Comparison of ENCODE assay signal across 9 mouse cellular contexts in genomic region chr3:105054952-105055351, GRCm38 (mm10). TPM values are rescaled to one million over a fixed set of nuclear protein-coding genes. Genes with fewer than 3 reads are reported as not detected.
DNase-seq lines count a peak whose midpoint lies in the region; ATAC-seq and TF ChIP-seq lines count a peak whose summit lies in the region.
"Had no signal": no experiment of that assay in that cellular context is flagged by ENCODE, and none has a peak within 500 bp of the region (broad histone marks: within the 10 kb centered on the region; RNA-seq: fewer than 3 reads in every experiment).

No protein-coding gene starts in this region.

- no peaks in the 10 kb centered on the region for H3K36me3 ChIP-seq in liver, embryonic 12.5 days
- no peaks in the 10 kb centered on the region for H3K36me3 ChIP-seq in liver, embryonic 11.5 days (ENCODE audit: control insufficient read depth, insufficient read depth, low read length)
- H3K36me3 ChIP-seq in hindbrain, embryonic 11.5 days (ENCODE audit: control insufficient read depth, insufficient read depth, low read length), result no peaks in the 10 kb centered on the region

- TF ChIP-seq CTCF in lung, adult 2 months (IDR thresholded peaks at IDR 0.05; ENCODE audit: insufficient read depth, low read length), result no peak

- H3K9ac ChIP-seq in liver, embryonic 12.5 days, result no peak overlapping the region
- no peak overlapping the region for H3K9ac ChIP-seq in liver, embryonic 11.5 days (ENCODE audit: low read depth, low read length)
- H3K9ac ChIP-seq in hindbrain, embryonic 11.5 days (ENCODE audit: low read depth, low read length), result no peak overlapping the region

- peak; percentile 11; the same call in 1 of the 2 replicates for ATAC-seq in liver, embryonic 12.5 days
- no peak; the same call in 1 of the 2 replicates for ATAC-seq in liver, embryonic 11.5 days (replicated peaks; ENCODE audit: low FRiP score)
- no peak for ATAC-seq in hindbrain, embryonic 11.5 days (ENCODE audit: low FRiP score)

- H3K27ac ChIP-seq in liver, embryonic 12.5 days, result peak overlapping the region; percentile 30; the same call in 1 of the 2 replicates
- no peak overlapping the region for H3K27ac ChIP-seq in liver, embryonic 11.5 days (ENCODE audit: low read depth, low read length)
- no peak overlapping the region for H3K27ac ChIP-seq in hindbrain, embryonic 11.5 days (ENCODE audit: low read depth, low read length)

- peaks cover 64% of the 10 kb centered on the region for H3K27me3 ChIP-seq in liver, embryonic 12.5 days (replicated peaks)
- H3K27me3 ChIP-seq in liver, embryonic 11.5 days (replicated peaks; ENCODE audit: control insufficient read depth, insufficient read depth, low read length), result peaks cover 12% of the 10 kb centered on the region; the same call in 1 of the 2 replicates
- H3K27me3 ChIP-seq in hindbrain, embryonic 11.5 days (ENCODE audit: control insufficient read depth, insufficient read depth, low read length), result no peaks in the 10 kb centered on the region

- peaks cover 15% of the 10 kb centered on the region for H3K4me1 ChIP-seq in liver, embryonic 12.5 days
- peaks cover 4% of the 10 kb centered on the region for H3K4me1 ChIP-seq in liver, embryonic 11.5 days (replicated peaks; ENCODE audit: control insufficient read depth, insufficient read depth, low read length)
- peaks cover 22% of the 10 kb centered on the region for H3K4me1 ChIP-seq in lung, adult 2 months (ENCODE audit: control insufficient read depth, insufficient read depth, low read length)
- H3K4me1 ChIP-seq in hindbrain, embryonic 11.5 days (replicated peaks; ENCODE audit: control insufficient read depth, insufficient read depth, low read length), result no peaks in the 10 kb centered on the region

- TF ChIP-seq POLR2A in lung, adult 2 months (IDR thresholded peaks at IDR 0.05; ENCODE audit: borderline replicate concordance, extremely low read depth, low read depth, low read length), result 0 out of 2 replicates have a peak, but pooled peaks have one; percentile 8

- no peak for DNase-seq in liver, embryonic 11.5 days (ENCODE audit: low spot score)
- DNase-seq in adrenal gland, postnatal 36 days, result peak; percentile 72 to 77
- DNase-seq in heart, postnatal 36 days, result peak; percentile 69 to 72
- DNase-seq in lung, adult 2 months, result peak; percentile 55
- no peak for DNase-seq in retina, embryonic 14.5 days (ENCODE audit: low spot score)
- DNase-seq in hindbrain, embryonic 11.5 days (ENCODE audit: low spot score), result no peak
- DNase-seq in thymus, postnatal 4 days, result no peak

- H3K4me3 ChIP-seq in liver, embryonic 12.5 days, result no peak overlapping the region
- no peak overlapping the region for H3K4me3 ChIP-seq in liver, embryonic 11.5 days (ENCODE audit: low read depth, low read length)
- no peak overlapping the region for H3K4me3 ChIP-seq in lung, adult 2 months (replicated peaks; ENCODE audit: extremely low read depth, low read depth, low read length)
- H3K4me3 ChIP-seq in hindbrain, embryonic 11.5 days (ENCODE audit: low read depth, low read length), result no peak overlapping the region

- 12% methylated on average over 7 of the region's 7 CpGs for WGBS in liver, embryonic 12.5 days (ENCODE audit: insufficient replicate concordance)
- WGBS in liver, embryonic 11.5 days, result 33% methylated on average over 7 of the region's 7 CpGs
- WGBS in lung, adult 2 months, result 13% methylated on average over 7 of the region's 7 CpGs
- WGBS in hindbrain, embryonic 11.5 days, result 77% methylated on average over 7 of the region's 7 CpGs

- intact Hi-C loops in heart, postnatal 36 days (cut with DNase I), result no loop called here

- H3K9me3 ChIP-seq in liver, embryonic 12.5 days (replicated peaks), result no peaks in the 10 kb centered on the region
- no peaks in the 10 kb centered on the region for H3K9me3 ChIP-seq in liver, embryonic 11.5 days (ENCODE audit: control insufficient read depth, low read length)
- no peaks in the 10 kb centered on the region for H3K9me3 ChIP-seq in hindbrain, embryonic 11.5 days (ENCODE audit: control insufficient read depth, low read length)

- no peak overlapping the region for H3K4me2 ChIP-seq in liver, embryonic 12.5 days
- H3K4me2 ChIP-seq in liver, embryonic 11.5 days, result no peak overlapping the region
- no peak overlapping the region for H3K4me2 ChIP-seq in hindbrain, embryonic 11.5 days (replicated peaks; ENCODE audit: low read depth, low read length)

RNA-seq across cellular contexts. Expression of gene Cttnbp2nl, which starts 2.0 kb away (rescaled TPM):
- 3.4 and 3.8 TPM in 2 replicates for polyA plus RNA-seq in liver, embryonic 12.5 days (2016; fragmentation: Nextera tagmentation; extraction: Ambion mirVana)
- 12.1 and 12.6 TPM in 2 replicates for polyA plus RNA-seq in liver, embryonic 11.5 days (2014; fragmentation: Nextera tagmentation; extraction: Ambion mirVana)
- total RNA-seq in adrenal gland, postnatal 36 days (2021), result 10 to 100 TPM; 16.2 to 26.0 TPM
- 10 to 100 TPM; 18.9 to 19.6 TPM for total RNA-seq in heart, postnatal 36 days (2021)
- polyA plus RNA-seq in lung, adult 2 months (2012; rRNA removed), result 18.5 and 21.6 TPM in 2 replicates
- 46.7 and 52.3 TPM in 2 replicates for polyA plus RNA-seq in hindbrain, embryonic 11.5 days (2014; fragmentation: Nextera tagmentation; extraction: Ambion mirVana)

RNA-seq across cellular contexts. Expression of gene 4930564D02Rik, which starts 11.7 kb away (rescaled TPM):
- not detected in 2 replicates for polyA plus RNA-seq in liver, embryonic 12.5 days (2016; fragmentation: Nextera tagmentation; extraction: Ambion mirVana)
- polyA plus RNA-seq in liver, embryonic 11.5 days (2014; fragmentation: Nextera tagmentation; extraction: Ambion mirVana), result not detected in 2 replicates
- not detected for total RNA-seq in adrenal gland, postnatal 36 days (2021)
- total RNA-seq in heart, postnatal 36 days (2021), result not detected
- not detected in 2 replicates for polyA plus RNA-seq in lung, adult 2 months (2012; rRNA removed)
- not detected in 2 replicates for polyA plus RNA-seq in hindbrain, embryonic 11.5 days (2014; fragmentation: Nextera tagmentation; extraction: Ambion mirVana)
- total RNA-seq: layer of hippocampus, adult 8-10 months had no signal

Comparison
In these comparisons a context has a peak if more than half of its experiments do, and no peak if none do; other contexts are left out.
1. DNase-seq: peak in adrenal gland, postnatal 36 days (2 of 2), heart, postnatal 36 days (2 of 2) and lung, adult 2 months (single experiment); none in liver, embryonic 11.5 days (single experiment), retina, embryonic 14.5 days (single experiment), hindbrain, embryonic 11.5 days (single experiment) and thymus, postnatal 4 days (single experiment).